Mouse (Mus musculus) heart, embryonic 14.5 days (tissue): ENCODE results near the gene Kantr. TPM values are rescaled to one million over a fixed set of nuclear protein-coding genes. Genes with fewer than 3 reads are reported as not detected.
"Not testable (repeated sequence)": the region's sequence is repeated elsewhere in the genome, so short reads cannot be mapped to it uniquely, and the experiment has no call there.

Experiments
- ATAC-seq: fragments of 200-750 bp; cut with Nextera tagmentation; 2 replicates; pipeline ENCODE4 v1.8.0; 2017; ENCODE audit warnings: low read depth, moderate TSS enrichment; ENCODE audit not compliant: insufficient number of reproducible peaks, insufficient read depth, low FRiP score
- H3K27ac ChIP-seq, 2 experiments: fragments of 200-500 bp in 1 of 2; fragments of 300-500 bp in 1 of 2; sonication (generic) in 1 of 2; replicated peaks in 1 of 2; 2 replicates each; pipeline ENCODE4 v1.5.1; 2012 to 2014; ENCODE audit warnings: low read depth in 2 of 2, low read length in 2 of 2, control low read depth in 1 of 2, mild to moderate bottlenecking in 1 of 2, mixed read lengths in 1 of 2; ENCODE audit not compliant: control insufficient read depth in 1 of 2, insufficient read depth in 1 of 2
- H3K27me3 ChIP-seq: fragments of 300-500 bp; sonication (generic); 2 replicates; pipeline ENCODE4 v1.6.1; 2014; ENCODE audit warnings: mild to moderate bottlenecking, low read length, control low read depth; ENCODE audit not compliant: control insufficient read depth, insufficient read depth
- H3K36me3 ChIP-seq: fragments of 300-500 bp; sonication (generic); 2 replicates; pipeline ENCODE4 v1.6.1; 2014; ENCODE audit warnings: mild to moderate bottlenecking, control low read depth, low read length, mixed read lengths; ENCODE audit not compliant: control insufficient read depth, insufficient read depth
- H3K4me1 ChIP-seq, 2 experiments: fragments of 200-500 bp in 1 of 2; fragments of 300-500 bp in 1 of 2; sonication (generic) in 1 of 2; 2 replicates each; pipeline ENCODE4 v1.6.1; 2012 to 2014; ENCODE audit warnings: low read length in 2 of 2, control low read depth in 1 of 2, mixed read lengths in 1 of 2; ENCODE audit not compliant: control insufficient read depth in 2 of 2, insufficient read depth in 2 of 2
- H3K4me2 ChIP-seq: fragments of 300-500 bp; sonication (generic); 2 replicates; pipeline ENCODE4 v1.6.1; 2014; ENCODE audit warnings: mild to moderate bottlenecking, low read length
- H3K4me3 ChIP-seq, 2 experiments: fragments of 200-500 bp in 1 of 2; fragments of 300-500 bp in 1 of 2; sonication (generic) in 1 of 2; 2 replicates each; pipeline ENCODE4 v1.5.1; 2012 to 2014; ENCODE audit warnings: low read length in 2 of 2, mild to moderate bottlenecking in 2 of 2, control low read depth in 1 of 2, low read depth in 1 of 2, moderate library complexity in 1 of 2; ENCODE audit not compliant: control insufficient read depth in 1 of 2, insufficient read depth in 1 of 2
- H3K9ac ChIP-seq: fragments of 300-500 bp; sonication (generic); 2 replicates; pipeline ENCODE4 v1.6.1; 2014; ENCODE audit warnings: mild to moderate bottlenecking, low read length
- H3K9me3 ChIP-seq: fragments of 300-500 bp; sonication (generic); 2 replicates; pipeline ENCODE4 v1.6.1; 2016; ENCODE audit warnings: low read length, control low read depth; ENCODE audit not compliant: control insufficient read depth
- WGBS: fragments of 180-500 bp; shearing (Covaris S2); extraction: QIAGEN DNeasy Blood & Tissue Kit; methylation state at CpG from one replicate; pipeline ENCODE4 v1.1.7; 2014; 5-methylcytosine and 5-hydroxymethylcytosine counted together
- polyA plus RNA-seq: library from polyadenylated mRNA; unstranded; fragments of >200 nt; fragmentation: Nextera tagmentation; extraction: Ambion mirVana; gene quantifications from 2 replicates; pipeline ENCODE4 v1.2.1, GENCODE M21; 2014

Kantr gene
- polyA plus RNA-seq, 1 experiment from 2014 or later, result 10.6 TPM

GRCm38 (mm10) chrX:152342903-152343302 is 15.6 kb upstream of the Kantr start:
- 30% methylated on average over 6 of the region's 6 CpGs for WGBS
- Histone ChIP-seq H3K27me3 (peaks cover 21% of the 10 kb centered on the region), H3K9ac (no peak overlapping the region), H3K4me3 (peak overlapping the region; percentile 62 to 74), H3K36me3 (peaks cover 21% of the 10 kb centered on the region), H3K4me2 (peak overlapping the region; percentile 63), H3K4me1 (0 out of 4 replicates have a peak, but pooled peaks cover 2 to 3% of the 10 kb centered on the region in 2 experiments), H3K27ac (peak overlapping the region; percentile 85 to 93), H3K9me3 (no peaks in the 10 kb centered on the region)
- no peak for ATAC-seq

GRCm38 (mm10) chrX:152342358-152342901 is 15.1 kb upstream of the Kantr start, which contains the start of gene Tspyl2:
Gene Tspyl2 (minus strand): TSS chrX:152342425.
- Histone ChIP-seq H3K27me3 (peaks cover 21% of the 10 kb centered on the region), H3K4me2 (peak within 1 kb of the TSS; percentile 63), H3K4me1 (0 out of 4 replicates have a peak, but pooled peaks cover 2 to 3% of the 10 kb centered on the region in 2 experiments), H3K27ac (peak within 1 kb of the TSS; percentile 85 to 93), H3K36me3 (peaks cover 21% of the 10 kb centered on the region), H3K4me3 (peak within 1 kb of the TSS; percentile 62 to 74), H3K9me3 (no peaks in the 10 kb centered on the region), H3K9ac (peak within 1 kb of the TSS; percentile 84)
- peak; percentile 97 for ATAC-seq
- WGBS, result 20% methylated on average over 21 of the region's 27 CpGs

GRCm38 (mm10) chrX:152341496-152341895 is 14.2 kb upstream of the Kantr start:
- Histone ChIP-seq H3K4me1 (0 out of 4 replicates have a peak, but pooled peaks cover 2 to 3% of the 10 kb centered on the region in 2 experiments), H3K9ac (peak overlapping the region; percentile 84), H3K27me3 (peaks cover 21% of the 10 kb centered on the region), H3K9me3 (no peaks in the 10 kb centered on the region), H3K4me2 (peak overlapping the region; percentile 63), H3K36me3 (peaks cover 21% of the 10 kb centered on the region), H3K4me3 (peak overlapping the region; percentile 62 to 74), H3K27ac (peak overlapping the region; percentile 34 to 85; a peak in 3 of 4 replicates)
- WGBS, result 30% methylated on average over 11 of the region's 11 CpGs
- ATAC-seq, result no peak

GRCm38 (mm10) chrX:152336546-152337332 is 9.4 kb upstream of the Kantr start:
- Histone ChIP-seq H3K4me2 (peak overlapping the region; percentile 65), H3K27me3 (peaks cover 13% of the 10 kb centered on the region), H3K4me3 (peak overlapping the region; percentile 23 to 46), H3K27ac (peak overlapping the region; percentile 92 to 95), H3K9ac (peak overlapping the region; percentile 75), H3K36me3 (peaks cover 21% of the 10 kb centered on the region), H3K4me1 (0 out of 4 replicates have a peak, but pooled peaks cover 2 to 3% of the 10 kb centered on the region in 2 experiments), H3K9me3 (no peaks in the 10 kb centered on the region)
- peak; percentile 98 for ATAC-seq
- 15% methylated on average over 33 of the region's 33 CpGs for WGBS

- Histone ChIP-seq H3K27ac (peak overlapping the region; percentile 92 to 95; a peak in 3 of 4 replicates), H3K36me3 (peaks cover 21% of the 10 kb centered on the region), H3K4me2 (peak overlapping the region; percentile 65), H3K4me3 (peak overlapping the region; percentile 23 to 46; a peak in 2 of 4 replicates)
- H3K9ac ChIP-seq, H3K27me3 ChIP-seq, ATAC-seq, H3K4me1 ChIP-seq, H3K9me3 ChIP-seq: not testable (repeated sequence)
- WGBS, result 48% methylated on average over 4 of the region's 4 CpGs
Observed at GRCm38 (mm10) chrX:152336123-152336522, 8.8 kb upstream of the Kantr start.

GRCm38 (mm10) chrX:152329400-152329799 is 2.1 kb upstream of the Kantr start:
- not testable (repeated sequence) for H3K36me3 ChIP-seq, H3K9me3 ChIP-seq, ATAC-seq, H3K4me1 ChIP-seq, H3K27ac ChIP-seq, H3K4me2 ChIP-seq, H3K9ac ChIP-seq, H3K27me3 ChIP-seq, H3K4me3 ChIP-seq

GRCm38 (mm10) chrX:152327689-152328052 is 376 bp upstream of the Kantr start:
- Histone ChIP-seq H3K36me3 (no peaks in the 10 kb centered on the region), H3K9me3 (no peaks in the 10 kb centered on the region), H3K4me1 (no peaks in the 10 kb centered on the region), H3K27me3 (peaks cover 3% of the 10 kb centered on the region; the same call in 1 of the 2 replicates), H3K4me2 (peak overlapping the region; percentile 69), H3K4me3 (peak overlapping the region in 1 of 2 experiments; percentile 57; a peak in 3 of 4 replicates), H3K9ac (peak overlapping the region; percentile 60), H3K27ac (peak overlapping the region in 1 of 2 experiments; percentile 22; a peak in 1 of 4 replicates)
- ATAC-seq, result 0 out of 2 replicates have a peak, but pooled peaks have one; percentile 26
- WGBS, result 20% methylated on average over 8 of the region's 8 CpGs
